Mouse (Mus musculus): Measurements from ENCODE around the gene Sgpl1. TPM values are rescaled to one million over a fixed set of nuclear protein-coding genes. Genes with fewer than 3 reads are reported as not detected.

Sgpl1 gene
- polyA plus RNA-seq, 1 experiment from 2014 or later: 64.5 TPM

Small RNA genes within 50 kb of the gene (microRNA-seq; reads per million reads assigned to microRNA genes)
- gene Gm44308: not detected

Other genes with a start within 250 kb of the Sgpl1 start
- 39.8 and 52.0 TPM in 2 replicates for gene Pcbd1, start 58.4 kb downstream of the Sgpl1 start, polyA plus RNA-seq (2014; fragmentation: Nextera tagmentation; extraction: Ambion mirVana)
- 0.22 TPM in 1 of 2 replicates, not detected in the other for gene Tbata, start 24.3 kb upstream of the Sgpl1 start, polyA plus RNA-seq (2014; fragmentation: Nextera tagmentation; extraction: Ambion mirVana)
- gene Adamts14, start 125.7 kb upstream of the Sgpl1 start, polyA plus RNA-seq (2014; fragmentation: Nextera tagmentation; extraction: Ambion mirVana): 0.15 and 0.22 TPM in 2 replicates
- not detected in 2 replicates for gene Prf1, start 150.1 kb upstream of the Sgpl1 start, polyA plus RNA-seq (2014; fragmentation: Nextera tagmentation; extraction: Ambion mirVana)
- 16.5 and 18.7 TPM in 2 replicates for gene Pald1, start 235.8 kb upstream of the Sgpl1 start, polyA plus RNA-seq (2014; fragmentation: Nextera tagmentation; extraction: Ambion mirVana)

Data from midbrain, embryonic 14.5 days (tissue).